Mouse (Mus musculus) telencephalon, adult 2 months (tissue): ENCODE data around the gene Scly.

ENCODE experiments used
- DNase-seq: peaks from one replicate; pipeline ENCODE4 v3.0.0-alpha.2; 2011; ENCODE audit warnings: low read depth, low spot score

Scly gene

GRCm38 (mm10) chr1:91297799-91298744 is at the start of gene Scly:
Gene Scly, plus strand, starts transcription at chr1:91298338.
- peak; percentile 86 for DNase-seq

GRCm38 (mm10) chr1:91248970-91249369 is 49.2 kb upstream of the Scly start:
- no peak for DNase-seq

DNA sequence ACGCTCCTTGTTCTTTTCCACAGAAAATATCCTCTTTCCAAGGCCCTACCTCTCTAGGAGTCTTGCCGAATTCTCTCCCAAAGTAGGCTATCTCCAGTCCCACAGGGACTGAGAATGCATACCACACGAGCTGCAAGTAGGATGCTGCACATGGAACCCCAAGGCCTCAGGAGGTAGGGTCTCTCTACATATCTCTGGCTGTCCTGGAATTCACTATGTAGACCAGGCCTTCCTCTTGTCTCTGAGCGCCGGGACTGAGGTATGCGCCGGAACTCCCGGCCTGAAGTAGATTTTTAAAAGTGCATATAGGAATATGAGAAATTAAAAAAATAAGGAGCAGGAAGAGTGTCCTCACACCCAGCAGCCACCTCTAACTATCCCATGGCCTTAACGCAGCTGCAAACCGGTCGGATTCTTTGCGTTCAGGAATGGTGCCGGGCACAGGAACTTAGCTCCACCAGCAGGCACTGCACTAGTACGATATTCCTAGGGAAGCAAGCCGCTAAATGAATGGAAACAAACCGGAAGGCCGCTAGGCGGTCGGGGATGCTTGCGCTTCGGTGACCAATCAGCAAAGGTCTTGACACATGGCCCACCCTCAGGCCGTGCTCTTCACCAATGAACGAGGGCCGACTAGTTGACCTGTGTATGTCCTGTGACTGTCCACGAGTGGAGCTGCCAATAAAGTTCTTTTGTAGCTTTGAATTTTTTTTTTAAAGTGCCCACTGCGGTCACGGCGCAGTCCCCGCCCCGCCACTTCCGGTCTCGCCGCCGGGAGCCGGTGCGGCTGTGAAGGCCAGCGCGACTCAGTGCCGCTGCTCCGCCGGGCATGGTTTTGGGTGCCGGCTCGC is 48.3 kb upstream of the Scly start, which contains the start of gene Ube2f:
Gene Ube2f (plus strand): TSS at position 741 of the 851 bp plus-strand sequence.
- DNase-seq: peak; percentile 99

DNA sequence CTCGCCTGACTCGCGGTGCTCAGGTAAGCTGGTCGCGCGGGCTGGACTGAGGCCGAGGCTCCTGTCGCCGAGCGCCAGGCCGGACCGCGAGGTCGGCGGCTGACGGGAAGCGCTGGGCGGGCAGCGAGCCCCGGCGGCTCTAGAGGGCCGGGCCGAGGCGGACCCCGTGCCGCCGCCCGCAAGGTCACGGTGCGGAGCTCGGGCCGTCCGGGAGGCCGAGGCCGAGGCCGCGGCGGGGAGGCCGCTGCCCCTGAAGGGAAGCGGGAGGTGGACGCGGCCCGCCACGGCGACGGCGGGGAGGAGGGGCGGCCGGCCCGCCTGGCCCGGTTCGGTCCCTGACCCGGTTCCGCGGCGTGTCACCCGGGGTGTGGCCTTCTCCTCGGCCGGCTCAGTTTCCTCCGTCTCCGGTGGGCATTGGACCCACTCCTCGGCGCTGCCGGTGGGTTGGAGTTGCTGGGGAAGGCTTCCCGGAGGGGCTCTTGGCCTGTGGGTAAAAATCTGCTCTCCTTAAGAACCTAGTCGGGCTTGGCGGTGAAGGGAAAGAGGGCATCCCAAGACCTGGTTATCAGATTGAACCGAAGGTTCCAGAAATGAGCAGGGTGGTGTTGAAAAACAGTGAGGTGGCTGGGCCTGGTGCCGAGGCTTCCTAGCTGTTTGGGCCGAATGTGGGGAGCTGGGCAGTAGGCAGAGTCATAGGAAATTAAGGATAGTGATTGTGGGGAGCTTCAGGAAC is 47.6 kb upstream of the Scly start:
- DNase-seq: no peak

DNA sequence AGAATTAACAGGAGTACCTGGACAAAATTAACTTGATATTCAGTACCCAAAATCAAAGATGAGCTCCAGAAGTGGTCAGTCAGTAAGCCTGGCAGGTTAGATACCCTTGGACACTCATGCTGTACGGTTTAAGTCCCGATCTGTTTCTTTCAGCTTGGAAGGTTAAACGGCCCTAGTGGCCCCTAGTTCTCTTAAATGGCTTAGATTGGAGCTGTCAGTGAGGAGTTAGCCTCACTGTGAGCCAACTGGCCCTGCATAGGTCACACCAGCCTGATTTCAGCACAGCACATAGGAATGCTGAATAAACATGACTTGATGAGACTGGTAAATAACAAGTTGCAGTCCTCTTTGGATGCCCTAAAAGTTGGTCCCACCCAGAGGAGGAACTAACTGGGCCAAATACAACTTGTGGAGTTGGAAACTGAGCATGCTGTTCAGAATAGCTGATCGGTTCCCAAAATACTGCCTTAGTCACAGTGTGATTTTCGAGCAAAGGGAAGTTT is 46.9 kb upstream of the Scly start:
- no peak for DNase-seq

GRCm38 (mm10) chr1:91251927-91252326 is 46.2 kb upstream of the Scly start:
- no peak for DNase-seq

DNA sequence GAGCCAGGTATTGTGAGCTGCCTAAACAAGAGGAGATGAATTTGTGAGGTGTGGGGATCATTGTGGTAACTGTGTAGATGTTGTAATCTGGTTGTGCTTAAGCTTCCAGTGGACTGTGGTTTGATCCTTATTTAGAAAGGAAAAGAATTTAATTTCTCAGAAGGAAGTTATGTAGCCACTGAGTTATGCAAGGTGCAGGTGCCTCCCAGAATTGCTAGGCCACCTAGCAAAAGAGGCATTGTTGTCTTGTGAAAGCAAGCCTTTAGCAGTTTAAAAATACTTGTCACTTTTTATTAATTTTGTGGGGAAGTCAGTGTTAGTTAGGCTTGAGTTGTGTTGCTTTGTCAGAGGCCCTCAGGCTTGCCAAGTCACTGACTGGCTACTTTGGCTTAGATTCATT is 40.2 kb upstream of the Scly start:
- no peak for DNase-seq

GRCm38 (mm10) chr1:91259794-91260193 is 38.3 kb upstream of the Scly start:
- no peak for DNase-seq

DNA sequence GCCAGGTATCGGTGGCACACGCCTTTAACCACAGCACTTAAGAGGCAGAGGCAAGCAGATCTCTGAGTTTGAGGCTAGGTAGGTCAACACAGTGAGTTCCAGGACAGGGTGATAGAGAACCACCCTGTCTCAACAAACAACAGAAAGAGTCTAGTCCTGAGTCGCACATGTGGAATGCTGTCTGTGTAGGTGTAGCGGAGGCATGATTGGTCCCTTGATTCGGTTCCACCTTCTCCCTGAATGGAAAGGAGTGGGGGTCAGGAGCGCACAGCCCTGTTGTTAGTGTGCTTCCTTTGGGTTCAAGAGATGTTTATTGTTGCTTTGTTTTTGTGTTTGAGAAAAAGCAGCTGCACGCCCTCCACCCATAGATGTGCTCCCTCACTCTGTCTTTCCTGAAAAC is 35.6 kb upstream of the Scly start:
- DNase-seq: no peak

GRCm38 (mm10) chr1:91272260-91272659 is 25.9 kb upstream of the Scly start:
- DNase-seq: no peak

GRCm38 (mm10) chr1:91276581-91276980 is 21.6 kb upstream of the Scly start:
- DNase-seq: no peak

DNA sequence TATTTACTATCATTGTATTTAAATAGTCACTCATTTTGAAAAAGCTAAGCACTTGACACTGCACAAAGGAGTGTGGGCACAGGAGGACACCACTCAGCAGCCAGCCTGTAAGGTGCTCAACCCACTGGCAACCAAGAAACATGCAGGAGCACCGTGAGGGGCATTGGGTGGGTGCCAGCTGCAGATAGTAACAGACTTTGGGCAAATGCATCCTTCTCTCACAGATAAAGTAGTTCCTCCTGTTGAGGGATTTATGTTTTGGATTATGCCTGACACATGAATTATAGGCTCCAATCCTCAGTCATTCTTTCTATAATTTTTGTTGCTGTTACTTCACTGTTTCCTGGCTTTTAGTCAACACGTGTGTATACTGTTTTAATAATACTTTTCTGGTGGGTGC is 20.7 kb upstream of the Scly start:
- no peak for DNase-seq

- no peak for DNase-seq
These were observed 19.6 kb upstream of the Scly start for GRCm38 (mm10) chr1:91278410-91279119.

GRCm38 (mm10) chr1:91279126-91279525 is 19.0 kb upstream of the Scly start:
- no peak for DNase-seq

- no peak for DNase-seq
These were observed 15.6 kb upstream of the Scly start for GRCm38 (mm10) chr1:91282582-91282981.

- DNase-seq: no peak
These were observed 8.8 kb upstream of the Scly start for GRCm38 (mm10) chr1:91289375-91289774.

GRCm38 (mm10) chr1:91292101-91292825 is 5.9 kb upstream of the Scly start:
- no peak for DNase-seq

GRCm38 (mm10) chr1:91295544-91295943 is 2.6 kb upstream of the Scly start:
- DNase-seq: no peak

- DNase-seq: no peak
These were observed 1.0 kb downstream of the Scly start for GRCm38 (mm10) chr1:91299026-91299706.
